Mouse (Mus musculus): Measurements from ENCODE around the gene Rffl. TPM values are rescaled to one million over a fixed set of nuclear protein-coding genes. Genes with fewer than 3 reads are reported as not detected.
A peak's percentile ranks its signal among the peaks of the same experiment; 100 is the strongest.

The Rffl gene
- polyA plus RNA-seq, 1 experiment = 2.8 TPM

DNA sequence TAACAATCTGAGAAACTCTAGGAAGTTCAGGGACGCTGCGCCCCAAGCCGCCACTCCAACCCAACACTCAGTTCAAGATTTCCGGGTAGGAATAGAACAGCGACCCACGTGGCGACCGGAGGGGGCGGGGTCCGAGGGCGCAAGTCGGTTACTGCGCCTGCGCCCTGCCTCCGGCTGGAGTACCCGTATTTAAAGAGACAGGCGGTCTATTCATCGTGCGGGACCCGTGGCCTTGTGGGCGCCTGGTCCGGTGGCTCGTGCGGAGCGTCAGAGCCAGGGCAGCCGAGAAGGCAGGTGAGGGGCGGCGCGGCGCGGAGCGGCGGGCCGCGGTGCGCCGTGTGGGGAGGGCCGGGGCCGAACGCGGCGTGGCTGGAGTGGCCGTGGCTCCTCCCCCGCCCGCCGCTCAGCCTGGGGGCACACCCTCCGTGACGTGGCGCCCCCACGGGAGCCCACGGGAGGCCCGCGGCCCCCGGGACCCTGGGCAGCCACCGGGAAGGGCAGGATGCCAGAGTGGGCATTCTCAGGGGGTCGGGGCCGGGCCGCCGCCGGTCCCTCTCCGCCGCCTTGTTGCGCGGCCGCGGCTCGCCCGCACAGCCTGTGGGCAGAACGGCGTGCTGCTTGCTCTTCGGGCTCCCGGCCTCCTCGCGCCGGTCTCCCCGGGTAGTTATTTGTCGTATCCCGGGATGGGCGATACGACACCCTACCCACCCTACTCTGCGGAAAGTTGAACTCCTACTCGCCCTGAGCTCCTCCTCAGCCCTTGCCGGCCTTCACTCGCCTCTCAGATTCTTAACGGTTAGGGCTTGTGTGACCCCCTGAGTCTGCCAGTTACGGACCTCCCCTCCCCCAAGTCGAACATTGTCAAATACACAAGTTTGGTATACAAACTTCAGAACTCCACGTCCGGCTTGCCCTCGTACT lies 89.8 kb downstream of the Rffl start, which contains the start of gene Lig3:
Lig3 (plus strand) TSS at position 126 of the 921 bp plus-strand sequence.
- Histone ChIP-seq H3K79me3 (ENCODE audit: low read depth) (peaks cover 26% of the 10 kb centered on the region), H3K4me3 (ENCODE audit: insufficient read depth, poor library complexity, severe bottlenecking) (peak within 1 kb of the TSS; percentile 90), H3ac (ENCODE audit: control insufficient read depth, insufficient read length, low read depth) (peak within 1 kb of the TSS; percentile 100), H3K36me3 (ENCODE audit: control insufficient read depth, insufficient read depth) (peaks cover 30% of the 10 kb centered on the region), H3K79me2 (ENCODE audit: control insufficient read depth, insufficient read depth) (peaks cover 58% of the 10 kb centered on the region), H3K27me3 (ENCODE audit: control insufficient read depth, insufficient read depth, insufficient read length) (no peaks in the 10 kb centered on the region)
- TF ChIP-seq MYOD1 (IDR thresholded peaks at IDR 0.05; ENCODE audit: control insufficient read depth, insufficient read length, low read depth) (no peak), FOSL1 (IDR thresholded peaks at IDR 0.05; ENCODE audit: insufficient read depth, low read length, poor library complexity, severe bottlenecking) (no peak), CTCF (IDR thresholded peaks at IDR 0.05; ENCODE audit: control insufficient read depth, insufficient read depth, insufficient read length) (no peak), MAX (IDR thresholded peaks at IDR 0.05) (peak; percentile 97), MYOG (IDR thresholded peaks at IDR 0.05; ENCODE audit: control insufficient read depth, extremely low read depth, insufficient read length) (no peak), CEBPB (IDR thresholded peaks at IDR 0.05; ENCODE audit: low read depth) (no peak), USF1 (IDR thresholded peaks at IDR 0.05; ENCODE audit: low read depth) (peak; percentile 80)

DNA sequence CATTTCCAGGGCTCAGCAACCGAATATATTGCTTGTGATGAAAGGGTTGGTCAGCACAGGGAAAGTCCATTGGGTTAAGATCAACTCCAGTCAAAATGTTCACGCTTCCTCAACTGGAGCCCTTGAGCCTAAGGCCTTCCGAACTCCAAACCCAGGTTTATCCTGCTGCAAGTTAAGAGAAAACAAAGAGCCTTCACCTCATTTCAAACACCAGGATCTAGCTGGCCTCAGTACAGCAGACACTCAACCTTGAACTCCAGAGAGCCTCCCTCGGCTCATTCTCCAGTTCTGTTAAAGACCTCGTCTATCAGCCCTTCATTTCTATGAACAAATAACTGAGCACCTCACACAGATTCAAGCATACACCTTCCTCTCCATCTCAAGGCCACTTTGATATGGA lies 90.9 kb downstream of the Rffl start:
- Histone ChIP-seq H3K36me3 (ENCODE audit: control insufficient read depth, insufficient read depth) (peaks cover 19% of the 10 kb centered on the region), H3K4me3 (ENCODE audit: insufficient read depth, poor library complexity, severe bottlenecking) (peak overlapping the region; percentile 90), H3K79me3 (ENCODE audit: low read depth) (peaks cover 26% of the 10 kb centered on the region), H3K27me3 (ENCODE audit: control insufficient read depth, insufficient read depth, insufficient read length) (no peaks in the 10 kb centered on the region), H3K79me2 (ENCODE audit: control insufficient read depth, insufficient read depth) (peaks cover 54% of the 10 kb centered on the region), H3ac (ENCODE audit: control insufficient read depth, insufficient read length, low read depth) (peak overlapping the region; percentile 76)
- no peak for TF ChIP-seq CEBPB (IDR thresholded peaks at IDR 0.05; ENCODE audit: low read depth)
- TF ChIP-seq FOSL1 (IDR thresholded peaks at IDR 0.05; ENCODE audit: insufficient read depth, low read length, poor library complexity, severe bottlenecking) = no peak

DNA sequence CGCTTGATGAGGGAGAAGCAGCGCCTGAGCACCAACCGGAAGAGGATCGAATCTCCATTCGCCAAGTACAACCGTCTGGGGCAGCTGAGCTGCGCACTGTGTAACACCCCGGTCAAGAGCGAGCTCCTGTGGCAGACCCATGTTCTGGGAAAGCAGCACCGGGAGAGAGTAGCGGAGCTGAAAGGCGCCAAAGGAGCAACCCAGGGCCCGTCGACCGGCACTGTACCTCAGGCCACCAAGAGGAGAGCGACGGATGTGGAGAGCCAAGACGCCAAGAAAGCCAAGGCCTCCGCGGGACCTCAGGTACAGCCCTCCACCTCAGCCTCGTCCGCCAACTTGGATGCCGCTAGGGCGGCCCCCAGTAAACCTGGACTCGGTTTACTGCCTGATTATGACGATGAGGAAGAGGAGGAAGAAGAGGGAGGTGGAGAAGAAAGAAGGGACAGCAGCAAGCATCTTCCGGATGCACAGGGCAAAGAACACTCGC lies 106.5 kb downstream of the Rffl start:
- Histone ChIP-seq H3ac (ENCODE audit: control insufficient read depth, insufficient read length, low read depth) (peak overlapping the region; percentile 93), H3K79me3 (ENCODE audit: low read depth) (peaks cover 30% of the 10 kb centered on the region)

DNA sequence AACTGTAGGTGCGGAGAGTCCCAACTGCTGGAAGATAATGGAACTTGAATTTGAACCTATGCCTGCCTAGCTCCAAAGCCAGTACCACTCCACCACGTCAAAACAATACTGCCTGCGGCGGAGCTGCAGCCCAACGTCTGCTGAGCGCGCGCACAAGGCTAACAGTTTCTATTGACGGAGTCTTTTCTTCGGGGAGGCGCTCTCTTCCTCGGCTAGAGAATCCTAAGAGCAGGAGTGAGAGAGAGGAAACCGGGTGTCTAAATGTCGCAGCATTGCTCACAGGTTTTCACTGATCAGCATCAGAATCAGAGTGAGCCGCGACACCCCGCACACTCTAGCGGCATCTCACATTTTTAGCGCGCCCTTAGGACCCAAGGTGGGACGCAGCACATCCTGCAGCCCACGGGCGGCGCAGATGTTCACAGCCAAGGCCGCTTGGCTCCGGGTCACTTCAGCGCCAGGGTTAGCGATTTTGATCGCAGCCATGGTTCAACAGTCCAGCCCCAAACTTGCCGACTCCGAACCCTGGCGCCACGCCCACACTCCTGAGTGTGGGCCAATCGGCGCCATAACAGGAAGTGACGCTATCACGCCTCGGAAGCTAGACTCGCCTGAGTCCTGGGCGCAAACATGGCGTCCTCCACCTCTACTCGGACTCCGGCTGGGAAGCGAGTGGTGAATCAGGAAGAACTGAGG lies 107.1 kb downstream of the Rffl start, which contains the start of the genes Cct6b and Zfp830:
Cct6b (minus strand) TSS at position 580 of the 696 bp plus-strand sequence.
Zfp830 (plus strand) TSS at position 604 of the 696 bp plus-strand sequence.
- TF ChIP-seq MYOG (IDR thresholded peaks at IDR 0.05; ENCODE audit: control insufficient read depth, extremely low read depth, insufficient read length) (no peak), MAX (IDR thresholded peaks at IDR 0.05) (no peak), USF1 (IDR thresholded peaks at IDR 0.05; ENCODE audit: low read depth) (no peak), CTCF (IDR thresholded peaks at IDR 0.05; ENCODE audit: control insufficient read depth, insufficient read depth, insufficient read length) (no peak), MYOD1 (IDR thresholded peaks at IDR 0.05; ENCODE audit: control insufficient read depth, insufficient read length, low read depth) (no peak), FOSL1 (IDR thresholded peaks at IDR 0.05; ENCODE audit: insufficient read depth, low read length, poor library complexity, severe bottlenecking) (no peak), CEBPB (IDR thresholded peaks at IDR 0.05; ENCODE audit: low read depth) (no peak)
- Histone ChIP-seq H3K4me3 (ENCODE audit: insufficient read depth, poor library complexity, severe bottlenecking) (peak within 1 kb of the TSS; percentile 99), H3K79me3 (ENCODE audit: low read depth) (peaks cover 30% of the 10 kb centered on the region), H3K79me2 (ENCODE audit: control insufficient read depth, insufficient read depth) (peaks cover 36% of the 10 kb centered on the region), H3K36me3 (ENCODE audit: control insufficient read depth, insufficient read depth) (peaks cover 21% of the 10 kb centered on the region), H3ac (ENCODE audit: control insufficient read depth, insufficient read length, low read depth) (peak within 1 kb of the TSS; percentile 93), H3K27me3 (ENCODE audit: control insufficient read depth, insufficient read depth, insufficient read length) (peaks cover 6% of the 10 kb centered on the region)

More for the DNA sequence above, 106.5 kb downstream of the Rffl start:
- Histone ChIP-seq H3K79me2 (ENCODE audit: control insufficient read depth, insufficient read depth) (peaks cover 36% of the 10 kb centered on the region), H3K36me3 (ENCODE audit: control insufficient read depth, insufficient read depth) (peaks cover 27% of the 10 kb centered on the region), H3K4me3 (ENCODE audit: insufficient read depth, poor library complexity, severe bottlenecking) (peak overlapping the region; percentile 99), H3K27me3 (ENCODE audit: control insufficient read depth, insufficient read depth, insufficient read length) (peaks cover 3% of the 10 kb centered on the region)
- TF ChIP-seq USF1 (IDR thresholded peaks at IDR 0.05; ENCODE audit: low read depth) = no peak
- no peak for TF ChIP-seq FOSL1 (IDR thresholded peaks at IDR 0.05; ENCODE audit: insufficient read depth, low read length, poor library complexity, severe bottlenecking)
- TF ChIP-seq CEBPB (IDR thresholded peaks at IDR 0.05; ENCODE audit: low read depth) = no peak
- TF ChIP-seq MAX (IDR thresholded peaks at IDR 0.05) = no peak
- no peak for TF ChIP-seq CTCF (IDR thresholded peaks at IDR 0.05; ENCODE audit: control insufficient read depth, insufficient read depth, insufficient read length)
- no peak for TF ChIP-seq MYOD1 (IDR thresholded peaks at IDR 0.05; ENCODE audit: control insufficient read depth, insufficient read length, low read depth)
- TF ChIP-seq MYOG (IDR thresholded peaks at IDR 0.05; ENCODE audit: control insufficient read depth, extremely low read depth, insufficient read length) = no peak

DNA sequence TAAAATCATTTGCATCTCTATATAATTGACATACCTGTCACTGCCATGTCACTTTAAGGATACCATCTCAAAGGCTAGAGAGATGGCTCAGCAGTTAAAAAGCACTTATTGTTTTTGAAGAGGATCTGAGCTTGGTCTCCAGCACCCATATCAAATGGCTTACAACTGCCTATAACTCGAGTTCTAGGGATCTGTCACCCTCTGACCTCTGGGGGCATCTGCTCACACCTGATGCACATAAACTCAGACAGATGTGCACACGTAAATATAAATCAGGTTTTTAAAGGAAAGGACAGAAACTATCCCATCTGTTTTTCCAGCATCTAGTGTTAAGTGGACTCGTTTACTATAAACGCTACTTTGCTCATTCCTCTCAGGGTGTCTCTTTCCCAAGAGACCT lies 107.7 kb downstream of the Rffl start:
- peaks cover 30% of the 10 kb centered on the region for H3K79me3 ChIP-seq (ENCODE audit: low read depth)
- TF ChIP-seq USF1 (IDR thresholded peaks at IDR 0.05; ENCODE audit: low read depth) = no peak
- TF ChIP-seq MAX (IDR thresholded peaks at IDR 0.05) = no peak
- TF ChIP-seq CTCF (IDR thresholded peaks at IDR 0.05; ENCODE audit: control insufficient read depth, insufficient read depth, insufficient read length) = no peak
- TF ChIP-seq MYOG (IDR thresholded peaks at IDR 0.05; ENCODE audit: control insufficient read depth, extremely low read depth, insufficient read length) = no peak
- TF ChIP-seq MYOD1 (IDR thresholded peaks at IDR 0.05; ENCODE audit: control insufficient read depth, insufficient read length, low read depth) = no peak
- TF ChIP-seq FOSL1 (IDR thresholded peaks at IDR 0.05; ENCODE audit: insufficient read depth, low read length, poor library complexity, severe bottlenecking) = no peak
- TF ChIP-seq CEBPB (IDR thresholded peaks at IDR 0.05; ENCODE audit: low read depth) = no peak

More for the DNA sequence above, 107.7 kb downstream of the Rffl start:
- H3ac ChIP-seq (ENCODE audit: control insufficient read depth, insufficient read length, low read depth) = no peak overlapping the region
- peaks cover 12% of the 10 kb centered on the region for H3K27me3 ChIP-seq (ENCODE audit: control insufficient read depth, insufficient read depth, insufficient read length)
- peak overlapping the region; percentile 99 for H3K4me3 ChIP-seq (ENCODE audit: insufficient read depth, poor library complexity, severe bottlenecking)
- peaks cover 19% of the 10 kb centered on the region for H3K36me3 ChIP-seq (ENCODE audit: control insufficient read depth, insufficient read depth)
- peaks cover 36% of the 10 kb centered on the region for H3K79me2 ChIP-seq (ENCODE audit: control insufficient read depth, insufficient read depth)

All from C2C12 (cell line).